ENCODE assay signal across 22 mouse cellular contexts in genomic region chr4:145250002-145250401, GRCm38 (mm10). TPM values are rescaled to one million over a fixed set of nuclear protein-coding genes. Genes with fewer than 3 reads are reported as not detected.
DNase-seq lines count a peak whose midpoint lies in the region; ATAC-seq and TF ChIP-seq lines count a peak whose summit lies in the region.
"Had no signal": no experiment of that assay in that cellular context is flagged by ENCODE, and none has a peak within 500 bp of the region (broad histone marks: within the 10 kb centered on the region; RNA-seq: fewer than 3 reads in every experiment).

No protein-coding gene starts in this region.

- no peak overlapping the region for H3K4me3 ChIP-seq in intestine, embryonic 14.5 days (ENCODE audit: low read depth, low read length)
- H3K4me3 ChIP-seq in intestine, postnatal 0 days (ENCODE audit: low read depth, low read length), result no peak overlapping the region
- H3K4me3 ChIP-seq in intestine, embryonic 16.5 days (ENCODE audit: low read length), result no peak overlapping the region
- H3K4me3 ChIP-seq in heart, adult 2 months, result no peak overlapping the region
- H3K4me3 ChIP-seq: heart, embryonic 13.5 days; limb, embryonic 12.5 days; liver, embryonic 12.5 days had no signal

- no peak overlapping the region for H3K4me2 ChIP-seq in intestine, embryonic 14.5 days (ENCODE audit: low read length)
- H3K4me2 ChIP-seq in intestine, postnatal 0 days (replicated peaks; ENCODE audit: low read depth), result no peak overlapping the region
- H3K4me2 ChIP-seq in intestine, embryonic 16.5 days (ENCODE audit: low read depth, low read length), result no peak overlapping the region
- H3K4me2 ChIP-seq: heart, embryonic 13.5 days; hindbrain, embryonic 14.5 days; limb, embryonic 12.5 days; liver, embryonic 12.5 days had no signal

- H3K79me2 ChIP-seq in heart, adult 2 months (replicated peaks; ENCODE audit: control insufficient read depth, insufficient read depth, low read length), result no peaks in the 10 kb centered on the region

- no peak overlapping the region for H3K27ac ChIP-seq in intestine, embryonic 14.5 days (ENCODE audit: low read depth)
- no peak overlapping the region for H3K27ac ChIP-seq in intestine, postnatal 0 days (ENCODE audit: low read depth, low read length)
- no peak overlapping the region for H3K27ac ChIP-seq in intestine, embryonic 16.5 days (ENCODE audit: low read length)
- no peak overlapping the region for H3K27ac ChIP-seq in heart, adult 2 months
- H3K27ac ChIP-seq: heart, embryonic 13.5 days; hindbrain, embryonic 14.5 days; limb, embryonic 12.5 days; liver, embryonic 12.5 days had no signal

- TF ChIP-seq POLR2A in heart, adult 2 months (IDR thresholded peaks at IDR 0.05; ENCODE audit: insufficient read depth, low read depth, low read length), result no peak

- 75% methylated on average over 4 of the region's 4 CpGs for WGBS in intestine, embryonic 14.5 days
- WGBS in intestine, postnatal 0 days, result 63% methylated on average over 4 of the region's 4 CpGs
- 69% methylated on average over 4 of the region's 4 CpGs for WGBS in intestine, embryonic 16.5 days
- 69% methylated on average over 4 of the region's 4 CpGs for WGBS in heart, adult 2 months

- no peak overlapping the region for H3K9ac ChIP-seq in intestine, embryonic 14.5 days (ENCODE audit: low read length)
- no peak overlapping the region for H3K9ac ChIP-seq in intestine, postnatal 0 days (ENCODE audit: low read depth, low read length)
- H3K9ac ChIP-seq in intestine, embryonic 16.5 days (ENCODE audit: low read depth, low read length), result no peak overlapping the region
- no peak overlapping the region for H3K9ac ChIP-seq in heart, adult 2 months (ENCODE audit: low read depth, low read length)
- H3K9ac ChIP-seq: heart, embryonic 13.5 days; hindbrain, embryonic 14.5 days; limb, embryonic 12.5 days; liver, embryonic 12.5 days had no signal

- H3K9me3 ChIP-seq in intestine, embryonic 14.5 days (ENCODE audit: control insufficient read depth, low read length), result no peaks in the 10 kb centered on the region
- H3K9me3 ChIP-seq in intestine, postnatal 0 days (ENCODE audit: control insufficient read depth), result no peaks in the 10 kb centered on the region
- H3K9me3 ChIP-seq in intestine, embryonic 16.5 days (ENCODE audit: control insufficient read depth, low read length), result no peaks in the 10 kb centered on the region
- H3K9me3 ChIP-seq: heart, embryonic 13.5 days; limb, embryonic 12.5 days; liver, embryonic 12.5 days had no signal

- TF ChIP-seq CTCF in intestine, postnatal 0 days (IDR thresholded peaks at IDR 0.05; ENCODE audit: low read depth), result no peak
- TF ChIP-seq CTCF in heart, adult 2 months (IDR thresholded peaks at IDR 0.05), result no peak

- no peak for DNase-seq in intestine, embryonic 14.5 days (ENCODE audit: low spot score)
- DNase-seq in T-cell, adult 2 months (ENCODE audit: low spot score), result peak; percentile 69
- peak; percentile 46 for DNase-seq in thymus, postnatal 4 days
- no peak for DNase-seq in embryo, embryonic 10 days (ENCODE audit: low spot score)
- no peak for DNase-seq in right cerebral cortex, adult 18-20 months
- DNase-seq in heart, adult 2 months, result no peak
- DNase-seq: adrenal gland, postnatal 14 days; cerebellum, postnatal 10 days; embryo, embryonic 11 days; kidney, adult 8-10 months; kidney, postnatal 4 days; layer of hippocampus, adult 9-11 months; lung, adult 2 months; spleen, adult 18-20 months had no signal

- H3K36me3 ChIP-seq in intestine, embryonic 14.5 days (ENCODE audit: control insufficient read depth, insufficient read depth, low read length), result no peaks in the 10 kb centered on the region
- no peaks in the 10 kb centered on the region for H3K36me3 ChIP-seq in intestine, postnatal 0 days (ENCODE audit: control insufficient read depth, insufficient read depth)
- no peaks in the 10 kb centered on the region for H3K36me3 ChIP-seq in intestine, embryonic 16.5 days (ENCODE audit: control insufficient read depth, insufficient read depth, low read length)
- H3K36me3 ChIP-seq in heart, adult 2 months (ENCODE audit: control insufficient read depth, insufficient read depth, low read length), result no peaks in the 10 kb centered on the region
- H3K36me3 ChIP-seq: heart, embryonic 13.5 days; limb, embryonic 12.5 days; liver, embryonic 12.5 days had no signal

- intact Hi-C loops in heart, adult 2 months (cut with DNase I), result loop anchor here (2.0 kb wide), 1 partner anchor 15 kb away; no protein-coding TSS in a partner anchor

- no peak for TF ChIP-seq EP300 in heart, adult 2 months (IDR thresholded peaks at IDR 0.05; ENCODE audit: insufficient read depth, low read depth, low read length)

- no peaks in the 10 kb centered on the region; the same call in 1 of the 2 replicates for H3K4me1 ChIP-seq in intestine, embryonic 14.5 days (replicated peaks; ENCODE audit: control insufficient read depth, insufficient read depth, low read length)
- no peaks in the 10 kb centered on the region for H3K4me1 ChIP-seq in intestine, postnatal 0 days (replicated peaks; ENCODE audit: control insufficient read depth, insufficient read depth, low read length)
- H3K4me1 ChIP-seq in intestine, embryonic 16.5 days (ENCODE audit: control insufficient read depth, insufficient read depth, low read length), result peaks cover 6% of the 10 kb centered on the region; the same call in 1 of the 2 replicates
- H3K4me1 ChIP-seq in heart, adult 2 months (ENCODE audit: control insufficient read depth, insufficient read depth, low read length), result peaks cover 9% of the 10 kb centered on the region

- H3K27me3 ChIP-seq in intestine, embryonic 14.5 days (replicated peaks; ENCODE audit: control insufficient read depth, insufficient read depth, low read length), result peaks cover 23% of the 10 kb centered on the region
- no peaks in the 10 kb centered on the region for H3K27me3 ChIP-seq in intestine, postnatal 0 days (replicated peaks; ENCODE audit: control insufficient read depth, insufficient read depth, low read length)
- no peaks in the 10 kb centered on the region for H3K27me3 ChIP-seq in intestine, embryonic 16.5 days (replicated peaks; ENCODE audit: control insufficient read depth, insufficient read depth, low read length)
- no peaks in the 10 kb centered on the region for H3K27me3 ChIP-seq in heart, adult 2 months (ENCODE audit: control insufficient read depth, insufficient read depth, low read length)
- H3K27me3 ChIP-seq: Patski had no signal

- ATAC-seq in intestine, embryonic 14.5 days (replicated peaks; ENCODE audit: low FRiP score, low TSS enrichment, low read depth), result peak; percentile 33; the same call in 1 of the 2 replicates
- no peak for ATAC-seq in intestine, postnatal 0 days
- ATAC-seq in intestine, embryonic 16.5 days, result peak; percentile 24; the same call in 1 of the 2 replicates
- ATAC-seq: forebrain, embryonic 16.5 days; liver, embryonic 12.5 days; Patski had no signal

RNA-seq across cellular contexts. Expression of gene Tnfrsf1b, which starts 3.3 kb away (rescaled TPM):
- 5.7 and 6.9 TPM in 2 replicates for polyA plus RNA-seq in intestine, embryonic 14.5 days (2014; fragmentation: Nextera tagmentation; extraction: Ambion mirVana)
- polyA plus RNA-seq in intestine, postnatal 0 days (2015; fragmentation: Nextera tagmentation; extraction: Ambion mirVana), result 2.8 and 2.9 TPM in 2 replicates
- 6.0 and 6.3 TPM in 2 replicates for polyA plus RNA-seq in intestine, embryonic 16.5 days (2015; fragmentation: Nextera tagmentation; extraction: Ambion mirVana)
- 1 to 10 TPM; 4.8 to 5.4 TPM for total RNA-seq in heart, adult 2 months (2021)
- 7.6 and 10.9 TPM in 2 replicates for polyA plus RNA-seq in heart, adult 2 months (2012; rRNA removed)

RNA-seq across cellular contexts. Expression of gene Vps13d, which starts 55.2 kb away (rescaled TPM):
- 14.1 and 15.5 TPM in 2 replicates for polyA plus RNA-seq in intestine, embryonic 14.5 days (2014; fragmentation: Nextera tagmentation; extraction: Ambion mirVana)
- 14.8 and 18.2 TPM in 2 replicates for polyA plus RNA-seq in intestine, postnatal 0 days (2015; fragmentation: Nextera tagmentation; extraction: Ambion mirVana)
- polyA plus RNA-seq in intestine, embryonic 16.5 days (2015; fragmentation: Nextera tagmentation; extraction: Ambion mirVana), result 10.0 and 11.4 TPM in 2 replicates
- total RNA-seq in heart, adult 2 months (2021), result 10 to 100 TPM; 65.8 to 77.1 TPM
- polyA plus RNA-seq in heart, adult 2 months (2012; rRNA removed), result 24.8 and 41.5 TPM in 2 replicates

Comparison
In these comparisons a context has a peak if more than half of its experiments do, and no peak if none do; other contexts are left out.
1. DNase-seq: peak in T-cell, adult 2 months (single experiment) and thymus, postnatal 4 days (single experiment); none in intestine, embryonic 14.5 days (single experiment), embryo, embryonic 10 days (single experiment), right cerebral cortex, adult 18-20 months (single experiment) and heart, adult 2 months (0 of 2).